Comparison of ENCODE assay signal across 24 mouse cellular contexts in the genomic region with DNA sequence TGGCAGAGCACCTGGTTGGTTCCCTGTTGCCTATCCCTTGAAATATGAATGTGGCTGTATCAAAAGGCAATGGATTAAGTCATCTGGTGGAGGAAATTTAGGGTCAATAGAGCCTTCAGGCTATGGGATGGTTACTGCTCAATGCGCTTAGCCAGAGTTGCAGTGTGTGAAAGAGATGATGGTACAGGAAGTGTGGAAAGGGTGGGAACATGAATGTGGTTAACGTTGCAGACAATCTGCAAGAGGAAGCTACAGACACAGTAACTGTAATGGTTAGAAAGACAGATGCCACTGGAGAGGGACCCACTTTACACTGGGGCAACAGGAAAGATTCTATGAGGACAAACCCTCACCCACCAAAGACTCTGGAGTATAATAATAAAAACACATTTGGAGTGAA.
DNase-seq lines count a peak whose midpoint lies in the region; ATAC-seq lines count a peak whose summit lies in the region.
"Had no signal": no experiment of that assay in that cellular context is flagged by ENCODE, and none has a peak within 500 bp of the region (broad histone marks: within the 10 kb centered on the region; RNA-seq: fewer than 3 reads in every experiment).

No protein-coding gene starts in this region.

- H3K27me3 ChIP-seq in liver, embryonic 12.5 days (replicated peaks): no peaks in the 10 kb centered on the region
- H3K27me3 ChIP-seq in hindbrain, embryonic 12.5 days: no peaks in the 10 kb centered on the region
- H3K27me3 ChIP-seq: embryonic facial prominence, embryonic 13.5 days; forebrain, embryonic 15.5 days had no signal

- intact Hi-C loops in heart, postnatal 14 days (cut with DNase I): no loop called here

- H3K4me3 ChIP-seq in liver, embryonic 12.5 days: no peak overlapping the region
- H3K4me3 ChIP-seq in hindbrain, embryonic 12.5 days: no peak overlapping the region
- H3K4me3 ChIP-seq: embryonic facial prominence, embryonic 13.5 days; forebrain, embryonic 15.5 days; gastrocnemius, adult 2 months; layer of hippocampus, adult 2 months had no signal

- no peaks in the 10 kb centered on the region for H3K4me1 ChIP-seq in liver, embryonic 12.5 days
- peaks cover 9% of the 10 kb centered on the region; the same call in 1 of the 2 replicates for H3K4me1 ChIP-seq in hindbrain, embryonic 12.5 days
- H3K4me1 ChIP-seq: embryonic facial prominence, embryonic 13.5 days; forebrain, embryonic 15.5 days had no signal

- H3K9ac ChIP-seq in liver, embryonic 12.5 days: no peak overlapping the region
- H3K9ac ChIP-seq in hindbrain, embryonic 12.5 days: no peak overlapping the region
- H3K9ac ChIP-seq: embryonic facial prominence, embryonic 13.5 days; forebrain, embryonic 15.5 days had no signal

- WGBS in liver, embryonic 12.5 days (ENCODE audit: insufficient replicate concordance): 24% methylated on average over 2 of the region's 2 CpGs
- WGBS in hindbrain, embryonic 12.5 days: 96% methylated on average over 2 of the region's 2 CpGs

- H3K4me2 ChIP-seq in liver, embryonic 12.5 days: no peak overlapping the region
- no peak overlapping the region for H3K4me2 ChIP-seq in hindbrain, embryonic 12.5 days (replicated peaks)
- H3K4me2 ChIP-seq: embryonic facial prominence, embryonic 13.5 days; forebrain, embryonic 15.5 days; heart, embryonic 11.5 days had no signal

- no peaks in the 10 kb centered on the region for H3K9me3 ChIP-seq in liver, embryonic 12.5 days (replicated peaks)
- H3K9me3 ChIP-seq in hindbrain, embryonic 12.5 days (replicated peaks): no peaks in the 10 kb centered on the region
- H3K9me3 ChIP-seq: embryonic facial prominence, embryonic 13.5 days; forebrain, embryonic 15.5 days had no signal

- H3K27ac ChIP-seq in liver, embryonic 12.5 days: peak overlapping the region; percentile 23; the same call in 1 of the 2 replicates
- H3K27ac ChIP-seq in hindbrain, embryonic 12.5 days: no peak overlapping the region
- H3K27ac ChIP-seq: embryonic facial prominence, embryonic 13.5 days; forebrain, embryonic 15.5 days; gastrocnemius, adult 2 months; layer of hippocampus, adult 2 months had no signal

- DNase-seq in liver: no peak
- DNase-seq in T-cell, adult 2 months (ENCODE audit: low spot score): peak; percentile 15
- DNase-seq in induced T-regulatory cell, adult 2 months (ENCODE audit: low read depth): peak; percentile 51
- DNase-seq in heart, postnatal 14 days: no peak
- DNase-seq in heart, postnatal 4 days: no peak
- DNase-seq: adrenal gland, adult 8-10 months; cerebellum, adult 11 months; cerebellum, postnatal 10 days; gastrocnemius, adult 2 months; heart, postnatal 10 days; kidney, adult 2 months; kidney, postnatal 10 days; layer of hippocampus, postnatal 36 days; left cerebral cortex, postnatal 4 days; lung, postnatal 10 days; spleen, adult 18-20 months had no signal

- no peaks in the 10 kb centered on the region for H3K36me3 ChIP-seq in liver, embryonic 12.5 days
- no peaks in the 10 kb centered on the region for H3K36me3 ChIP-seq in hindbrain, embryonic 12.5 days
- H3K36me3 ChIP-seq: embryonic facial prominence, embryonic 13.5 days; forebrain, embryonic 15.5 days had no signal

- no peak for ATAC-seq in liver, embryonic 12.5 days
- peak; percentile 63; the same call in 1 of the 2 replicates for ATAC-seq in monocyte, adult 5-6 weeks (replicated peaks; ENCODE audit: insufficient number of reproducible peaks, low FRiP score, low TSS enrichment, poor library complexity, severe bottlenecking)
- no peak for ATAC-seq in hindbrain, embryonic 12.5 days (ENCODE audit: low FRiP score)
- ATAC-seq: forebrain, embryonic 15.5 days; midbrain, embryonic 16.5 days had no signal

Comparison
In these comparisons a context has a peak if more than half of its experiments do, and no peak if none do; other contexts are left out.
1. DNase-seq: peak in T-cell, adult 2 months (single experiment) and induced T-regulatory cell, adult 2 months (single experiment); none in liver (single experiment), heart, postnatal 14 days (0 of 2) and heart, postnatal 4 days (single experiment).